Mouse (Mus musculus): ENCODE results near the gene Pdap1. TPM values are rescaled to one million over a fixed set of nuclear protein-coding genes. Genes with fewer than 3 reads are reported as not detected.

Pdap1 gene
- 131 and 138 TPM in 2 replicates for polyA plus RNA-seq (2016; fragmentation: Nextera tagmentation; extraction: Ambion mirVana)

GRCm38 (mm10) chr5:145139571-145140519 is at the start of gene Pdap1, which contains the start of gene Bud31:
Gene Pdap1, minus strand, starts transcription at chr5:145140238.
Gene Bud31, plus strand, starts transcription at chr5:145140362.
- peaks cover 27% of the 10 kb centered on the region for H3K4me1 ChIP-seq
- H3K36me3 ChIP-seq = peaks cover 58% of the 10 kb centered on the region
- peak within 1 kb of the TSS; percentile 94 for H3K4me3 ChIP-seq
- under 1% methylated on average over 82 of the region's 84 CpGs for WGBS
- no peaks in the 10 kb centered on the region for H3K9me3 ChIP-seq
- peak within 1 kb of the TSS; percentile 91 for H3K9ac ChIP-seq (replicated peaks)
- ATAC-seq (ENCODE audit: low FRiP score, low read depth) = peak; percentile 95
- H3K27me3 ChIP-seq = no peaks in the 10 kb centered on the region
- H3K27ac ChIP-seq (replicated peaks) = peak within 1 kb of the TSS; percentile 82
- peak within 1 kb of the TSS; percentile 93 for H3K4me2 ChIP-seq (replicated peaks)

GRCm38 (mm10) chr5:145189416-145189815 is 49.4 kb upstream of the Pdap1 start:
- Histone ChIP-seq H3K9ac (replicated peaks) (no peak overlapping the region), H3K4me1 (peaks cover 20% of the 10 kb centered on the region), H3K27me3 (no peaks in the 10 kb centered on the region), H3K36me3 (peaks cover 39% of the 10 kb centered on the region), H3K9me3 (no peaks in the 10 kb centered on the region), H3K4me2 (replicated peaks) (0 out of 2 replicates have a peak overlapping the region, but pooled peaks have one; percentile 89), H3K4me3 (no peak overlapping the region), H3K27ac (replicated peaks) (no peak overlapping the region)
- ATAC-seq (ENCODE audit: low FRiP score, low read depth) = no peak
- 94% methylated on average over 6 of the region's 6 CpGs for WGBS

GRCm38 (mm10) chr5:145185244-145185643 is 45.2 kb upstream of the Pdap1 start:
- WGBS = 93% methylated on average over 2 of the region's 2 CpGs

GRCm38 (mm10) chr5:145178461-145178980 is 38.5 kb upstream of the Pdap1 start:
- 87% methylated on average over 18 of the region's 18 CpGs for WGBS
- no peak overlapping the region for H3K9ac ChIP-seq (replicated peaks)
- no peak for ATAC-seq (ENCODE audit: low FRiP score, low read depth)
- H3K9me3 ChIP-seq = no peaks in the 10 kb centered on the region
- no peaks in the 10 kb centered on the region; the same call in 1 of the 2 replicates for H3K4me1 ChIP-seq
- no peaks in the 10 kb centered on the region for H3K27me3 ChIP-seq
- no peak overlapping the region for H3K4me3 ChIP-seq
- H3K27ac ChIP-seq (replicated peaks) = no peak overlapping the region
- peaks cover 99% of the 10 kb centered on the region for H3K36me3 ChIP-seq
- H3K4me2 ChIP-seq (replicated peaks) = no peak overlapping the region

More at GRCm38 (mm10) chr5:145185244-145185643, 45.2 kb upstream of the Pdap1 start:
- H3K4me1 ChIP-seq = peaks cover 9% of the 10 kb centered on the region
- H3K4me2 ChIP-seq (replicated peaks) = no peak overlapping the region
- no peaks in the 10 kb centered on the region for H3K27me3 ChIP-seq
- peaks cover 76% of the 10 kb centered on the region for H3K36me3 ChIP-seq
- no peak overlapping the region for H3K27ac ChIP-seq (replicated peaks)
- no peaks in the 10 kb centered on the region for H3K9me3 ChIP-seq
- no peak overlapping the region for H3K4me3 ChIP-seq
- ATAC-seq (ENCODE audit: low FRiP score, low read depth) = no peak
- no peak overlapping the region for H3K9ac ChIP-seq (replicated peaks)

- H3K36me3 ChIP-seq = peaks cover 50% of the 10 kb centered on the region
- peak overlapping the region; percentile 75 for H3K27ac ChIP-seq (replicated peaks)
- peak overlapping the region; percentile 96 for H3K4me2 ChIP-seq (replicated peaks)
- H3K4me1 ChIP-seq = peaks cover 27% of the 10 kb centered on the region
- under 1% methylated on average over 28 of the region's 28 CpGs for WGBS
- peak overlapping the region; percentile 93 for H3K9ac ChIP-seq (replicated peaks)
- no peaks in the 10 kb centered on the region for H3K27me3 ChIP-seq
- peak; percentile 78 for ATAC-seq (ENCODE audit: low FRiP score, low read depth)
- peak overlapping the region; percentile 88 for H3K4me3 ChIP-seq
- no peaks in the 10 kb centered on the region for H3K9me3 ChIP-seq
Observed at GRCm38 (mm10) chr5:145167306-145167661, 27.2 kb upstream of the Pdap1 start.

GRCm38 (mm10) chr5:145166536-145167305 is 26.7 kb upstream of the Pdap1 start, which contains the start of the genes Ptcd1 and Cpsf4:
Gene Ptcd1, minus strand, starts transcription at chr5:145167108.
Gene Cpsf4, plus strand, starts transcription at chr5:145167213.
- Histone ChIP-seq H3K36me3 (peaks cover 49% of the 10 kb centered on the region), H3K4me1 (peaks cover 27% of the 10 kb centered on the region), H3K9ac (replicated peaks) (peak within 1 kb of the TSS; percentile 93), H3K9me3 (no peaks in the 10 kb centered on the region), H3K4me2 (replicated peaks) (peak within 1 kb of the TSS; percentile 96), H3K27me3 (no peaks in the 10 kb centered on the region), H3K27ac (replicated peaks) (peak within 1 kb of the TSS; percentile 83), H3K4me3 (peak within 1 kb of the TSS; percentile 88)
- peak; percentile 97 for ATAC-seq (ENCODE audit: low FRiP score, low read depth)
- WGBS = under 1% methylated on average over 51 of the region's 51 CpGs

GRCm38 (mm10) chr5:145165184-145165583 is 25.1 kb upstream of the Pdap1 start:
- Histone ChIP-seq H3K4me1 (peaks cover 27% of the 10 kb centered on the region), H3K4me3 (no peak overlapping the region), H3K9me3 (no peaks in the 10 kb centered on the region), H3K27ac (replicated peaks) (no peak overlapping the region), H3K4me2 (replicated peaks) (no peak overlapping the region), H3K36me3 (peaks cover 51% of the 10 kb centered on the region), H3K27me3 (no peaks in the 10 kb centered on the region), H3K9ac (replicated peaks) (no peak overlapping the region)
- no peak for ATAC-seq (ENCODE audit: low FRiP score, low read depth)
- 90% methylated on average over 15 of the region's 15 CpGs for WGBS

GRCm38 (mm10) chr5:145164710-145165109 is 24.7 kb upstream of the Pdap1 start:
- 68% methylated on average over 3 of the region's 3 CpGs for WGBS

GRCm38 (mm10) chr5:145161361-145161760 is 21.3 kb upstream of the Pdap1 start:
- no peak overlapping the region for H3K9ac ChIP-seq (replicated peaks)
- no peak overlapping the region for H3K4me2 ChIP-seq (replicated peaks)
- H3K4me3 ChIP-seq = no peak overlapping the region
- H3K36me3 ChIP-seq = peaks cover 81% of the 10 kb centered on the region
- WGBS = 91% methylated on average over 14 of the region's 14 CpGs
- no peaks in the 10 kb centered on the region for H3K9me3 ChIP-seq
- H3K27me3 ChIP-seq = no peaks in the 10 kb centered on the region
- no peak for ATAC-seq (ENCODE audit: low FRiP score, low read depth)
- H3K4me1 ChIP-seq = peaks cover 11% of the 10 kb centered on the region
- H3K27ac ChIP-seq (replicated peaks) = no peak overlapping the region

More at GRCm38 (mm10) chr5:145164710-145165109, 24.7 kb upstream of the Pdap1 start:
- peaks cover 53% of the 10 kb centered on the region for H3K36me3 ChIP-seq
- no peak overlapping the region for H3K4me2 ChIP-seq (replicated peaks)
- peaks cover 27% of the 10 kb centered on the region for H3K4me1 ChIP-seq
- no peak overlapping the region for H3K9ac ChIP-seq (replicated peaks)
- no peak for ATAC-seq (ENCODE audit: low FRiP score, low read depth)
- no peak overlapping the region for H3K4me3 ChIP-seq
- no peaks in the 10 kb centered on the region for H3K9me3 ChIP-seq
- no peak overlapping the region for H3K27ac ChIP-seq (replicated peaks)
- H3K27me3 ChIP-seq = no peaks in the 10 kb centered on the region

GRCm38 (mm10) chr5:145152690-145153089 is 12.7 kb upstream of the Pdap1 start:
- H3K27ac ChIP-seq (replicated peaks) = no peak overlapping the region
- WGBS = 92% methylated on average over 5 of the region's 5 CpGs
- no peaks in the 10 kb centered on the region for H3K9me3 ChIP-seq
- H3K4me2 ChIP-seq (replicated peaks) = no peak overlapping the region
- ATAC-seq (ENCODE audit: low FRiP score, low read depth) = no peak
- no peak overlapping the region for H3K4me3 ChIP-seq
- H3K36me3 ChIP-seq = peaks cover 86% of the 10 kb centered on the region
- H3K4me1 ChIP-seq = no peaks in the 10 kb centered on the region
- H3K9ac ChIP-seq (replicated peaks) = no peak overlapping the region
- H3K27me3 ChIP-seq = no peaks in the 10 kb centered on the region

GRCm38 (mm10) chr5:145149294-145149693 is 9.3 kb upstream of the Pdap1 start:
- H3K27me3 ChIP-seq = no peaks in the 10 kb centered on the region
- H3K4me1 ChIP-seq = no peaks in the 10 kb centered on the region
- WGBS = 93% methylated on average over 6 of the region's 6 CpGs
- no peak overlapping the region for H3K4me3 ChIP-seq
- H3K4me2 ChIP-seq (replicated peaks) = no peak overlapping the region
- H3K9me3 ChIP-seq = no peaks in the 10 kb centered on the region
- no peak for ATAC-seq (ENCODE audit: low FRiP score, low read depth)
- no peak overlapping the region for H3K9ac ChIP-seq (replicated peaks)
- no peak overlapping the region for H3K27ac ChIP-seq (replicated peaks)
- H3K36me3 ChIP-seq = peaks cover 94% of the 10 kb centered on the region

Measured in midbrain, embryonic 12.5 days (tissue).